Comparison of ENCODE assay signal across 8 mouse cellular contexts in genomic region chr13:38037811-38038210, GRCm38 (mm10). TPM values are rescaled to one million over a fixed set of nuclear protein-coding genes. Genes with fewer than 3 reads are reported as not detected.
DNase-seq lines count a peak whose midpoint lies in the region; ATAC-seq and TF ChIP-seq lines count a peak whose summit lies in the region.

No protein-coding gene starts in this region.

- peak overlapping the region; percentile 81 for H3K4me2 ChIP-seq in forebrain, postnatal 0 days (ENCODE audit: low read depth)
- peak overlapping the region; percentile 91 for H3K4me2 ChIP-seq in midbrain, postnatal 0 days (ENCODE audit: low read depth, low read length, poor library complexity, severe bottlenecking)

- peak; percentile 9 for DNase-seq in kidney, adult 11 months
- DNase-seq in kidney, postnatal 25 days, result no peak
- DNase-seq in adrenal gland, postnatal 10 days, result peak; percentile 32
- DNase-seq in forebrain, postnatal 0 days, result peak; percentile 9
- DNase-seq in kidney, postnatal 10 days, result peak; percentile 25
- no peak for DNase-seq in midbrain, postnatal 0 days (ENCODE audit: low spot score)
- no peak for DNase-seq in right cerebral cortex, postnatal 14 days

- TF ChIP-seq CTCF in forebrain, postnatal 0 days (IDR thresholded peaks at IDR 0.05; ENCODE audit: low read depth), result no peak
- no peak for TF ChIP-seq CTCF in midbrain, postnatal 0 days (IDR thresholded peaks at IDR 0.05)

- H3K4me1 ChIP-seq in forebrain, postnatal 0 days (ENCODE audit: insufficient read depth), result peaks cover 10% of the 10 kb centered on the region; the same call in 1 of the 2 replicates
- H3K4me1 ChIP-seq in midbrain, postnatal 0 days (ENCODE audit: insufficient read depth, low read length), result peaks cover 13% of the 10 kb centered on the region; the same call in 1 of the 2 replicates

- H3K9me3 ChIP-seq in forebrain, postnatal 0 days (ENCODE audit: low read length), result no peaks in the 10 kb centered on the region
- H3K9me3 ChIP-seq in midbrain, postnatal 0 days (ENCODE audit: low read length), result no peaks in the 10 kb centered on the region

- H3K27ac ChIP-seq in forebrain, postnatal 0 days (ENCODE audit: low read depth, low read length), result no peak overlapping the region
- no peak overlapping the region for H3K27ac ChIP-seq in midbrain, postnatal 0 days (ENCODE audit: low read depth, low read length)

- no peak for ATAC-seq in forebrain, postnatal 0 days
- ATAC-seq in midbrain, postnatal 0 days (ENCODE audit: low FRiP score), result no peak
- no peak for ATAC-seq in megakaryocyte-erythroid progenitor cell, adult 5-6 weeks (replicated peaks; ENCODE audit: low FRiP score, low TSS enrichment, poor library complexity, severe bottlenecking)

- no peaks in the 10 kb centered on the region for H3K27me3 ChIP-seq in forebrain, postnatal 0 days (ENCODE audit: insufficient read depth, low read length)
- no peaks in the 10 kb centered on the region for H3K27me3 ChIP-seq in midbrain, postnatal 0 days (ENCODE audit: insufficient read depth, low read length)

- H3K9ac ChIP-seq in forebrain, postnatal 0 days, result peak overlapping the region; percentile 76
- peak overlapping the region; percentile 90 for H3K9ac ChIP-seq in midbrain, postnatal 0 days (replicated peaks; ENCODE audit: low read length, poor library complexity, severe bottlenecking)

- 55% methylated on average over 12 of the region's 12 CpGs for WGBS in forebrain, postnatal 0 days
- 57% methylated on average over 12 of the region's 12 CpGs for WGBS in midbrain, postnatal 0 days

- peaks cover 24% of the 10 kb centered on the region for H3K36me3 ChIP-seq in forebrain, postnatal 0 days (ENCODE audit: insufficient read depth)
- peaks cover 22% of the 10 kb centered on the region for H3K36me3 ChIP-seq in midbrain, postnatal 0 days (ENCODE audit: insufficient read depth, low read length)

- peak overlapping the region; percentile 88 for H3K4me3 ChIP-seq in forebrain, postnatal 0 days (ENCODE audit: low read depth, low read length)
- peak overlapping the region; percentile 64 for H3K4me3 ChIP-seq in midbrain, postnatal 0 days (ENCODE audit: low read depth, low read length)

RNA-seq across cellular contexts. Expression of gene Cage1, which starts 0.9 kb away (rescaled TPM):
- 1 to 10 TPM; 3.5 to 6.2 TPM for total RNA-seq in adrenal gland, postnatal 10 days (2021)
- total RNA-seq in forebrain, postnatal 0 days (2014; rRNA removed), result 3.2 and 5.7 TPM in 2 replicates
- 2.2 and 3.0 TPM in 2 replicates for polyA plus RNA-seq in forebrain, postnatal 0 days (2015; fragmentation: Nextera tagmentation; extraction: Ambion mirVana)
- total RNA-seq in midbrain, postnatal 0 days (2014; rRNA removed), result 1.6 and 3.4 TPM in 2 replicates
- 3.8 and 4.4 TPM in 2 replicates for polyA plus RNA-seq in midbrain, postnatal 0 days (2015; fragmentation: Nextera tagmentation; extraction: Ambion mirVana)
- total RNA-seq in megakaryocyte-erythroid progenitor cell, adult 5-6 weeks (2014; fragmentation: Nextera tagmentation), result 2.1 and 5.5 TPM in 2 replicates
- 3.4 and 3.5 TPM in 2 replicates for total RNA-seq in megakaryocyte-erythroid progenitor cell, adult 5-6 weeks (2017)

RNA-seq across cellular contexts. Expression of gene Riok1, which starts 1.0 kb away (rescaled TPM):
- total RNA-seq in adrenal gland, postnatal 10 days (2021), result 10 to 100 TPM; 31.2 to 31.4 TPM
- 43.7 and 53.4 TPM in 2 replicates for total RNA-seq in forebrain, postnatal 0 days (2014; rRNA removed)
- 27.9 and 37.8 TPM in 2 replicates for polyA plus RNA-seq in forebrain, postnatal 0 days (2015; fragmentation: Nextera tagmentation; extraction: Ambion mirVana)
- total RNA-seq in midbrain, postnatal 0 days (2014; rRNA removed), result 24.5 and 44.6 TPM in 2 replicates
- 44.3 and 45.7 TPM in 2 replicates for polyA plus RNA-seq in midbrain, postnatal 0 days (2015; fragmentation: Nextera tagmentation; extraction: Ambion mirVana)
- total RNA-seq in megakaryocyte-erythroid progenitor cell, adult 5-6 weeks (2014; fragmentation: Nextera tagmentation), result 80.5 and 88.1 TPM in 2 replicates
- 98.5 and 126 TPM in 2 replicates for total RNA-seq in megakaryocyte-erythroid progenitor cell, adult 5-6 weeks (2017)

RNA-seq across cellular contexts. Expression of gene Ssr1, which starts 43.8 kb away (rescaled TPM):
- total RNA-seq in adrenal gland, postnatal 10 days (2021), result 100 to 1,000 TPM; 117 to 134 TPM
- total RNA-seq in forebrain, postnatal 0 days (2014; rRNA removed), result 36.4 and 48.8 TPM in 2 replicates
- polyA plus RNA-seq in forebrain, postnatal 0 days (2015; fragmentation: Nextera tagmentation; extraction: Ambion mirVana), result 71.1 and 75.6 TPM in 2 replicates
- 32.5 and 36.7 TPM in 2 replicates for total RNA-seq in midbrain, postnatal 0 days (2014; rRNA removed)
- 66.9 and 71.0 TPM in 2 replicates for polyA plus RNA-seq in midbrain, postnatal 0 days (2015; fragmentation: Nextera tagmentation; extraction: Ambion mirVana)
- 58.6 and 105 TPM in 2 replicates for total RNA-seq in megakaryocyte-erythroid progenitor cell, adult 5-6 weeks (2014; fragmentation: Nextera tagmentation)
- total RNA-seq in megakaryocyte-erythroid progenitor cell, adult 5-6 weeks (2017), result 104 and 158 TPM in 2 replicates

Comparison
In these comparisons a context has a peak if more than half of its experiments do, and no peak if none do; other contexts are left out.
1. DNase-seq: peak in kidney, adult 11 months (single experiment), adrenal gland, postnatal 10 days (single experiment), forebrain, postnatal 0 days (single experiment) and kidney, postnatal 10 days (single experiment); none in kidney, postnatal 25 days (0 of 2), midbrain, postnatal 0 days (single experiment) and right cerebral cortex, postnatal 14 days (single experiment).